Mouse (Mus musculus): ENCODE results near the gene Rab4b. TPM values are rescaled to one million over a fixed set of nuclear protein-coding genes. Genes with fewer than 3 reads are reported as not detected.

Gene Rab4b
- total RNA-seq, 2 experiments from 2014 or later = 6.0 to 6.1 TPM

Small RNAs within 50 kb of the gene (microRNA-seq; reads per million reads assigned to microRNA genes)
- 1.7 reads per million for gene Mir1191
- not detected for gene Mir3101

Other genes with a start within 250 kb of the Rab4b start
- gene Cyp2a22, start 239.5 kb downstream of the Rab4b start, total RNA-seq (2021) = not detected
- under 1 TPM; 0.09 to 0.26 TPM for gene Cyp2a12, start 149.8 kb downstream of the Rab4b start, total RNA-seq (2021)
- gene Cyp2f2, start 59.0 kb downstream of the Rab4b start, total RNA-seq (2021) = 1 to 10 TPM; 1.5 to 1.9 TPM
- gene Cyp2t4, start 25.2 kb downstream of the Rab4b start, total RNA-seq (2021) = not detected
- gene Egln2, start 12.1 kb downstream of the Rab4b start, total RNA-seq (2021) = 100 to 1,000 TPM; 107 to 108 TPM
- gene Gm21983, start 2.2 kb upstream of the Rab4b start, total RNA-seq (2021) = under 1 TPM in 1 of 2 experiments, not detected in 1; 0.21 TPM
- gene Mia, start 2.3 kb upstream of the Rab4b start, total RNA-seq (2021) = not detected
- 10 to 100 TPM; 14.3 to 14.6 TPM for gene BC024978, start 16.9 kb upstream of the Rab4b start, total RNA-seq (2021)
- gene Snrpa, start 17.4 kb upstream of the Rab4b start, total RNA-seq (2021) = 10 to 100 TPM; 27.5 to 33.0 TPM
- gene Itpkc, start 49.8 kb upstream of the Rab4b start, total RNA-seq (2021) = 1 to 10 TPM; 3.8 to 4.2 TPM
- gene Coq8b, start 54.1 kb upstream of the Rab4b start, total RNA-seq (2021) = 1 to 10 TPM; 2.6 to 2.9 TPM
- gene Numbl, start 79.5 kb upstream of the Rab4b start, total RNA-seq (2021) = 1 to 10 TPM; 2.2 to 2.8 TPM
- gene Ltbp4, start 158.8 kb upstream of the Rab4b start, total RNA-seq (2021) = 10 to 100 TPM; 55.8 to 66.9 TPM
- 1 to 10 TPM; 2.2 to 3.0 TPM for gene Shkbp1, start 177.1 kb upstream of the Rab4b start, total RNA-seq (2021)
- gene Gm20479, start 178.5 kb upstream of the Rab4b start, total RNA-seq (2021) = under 1 TPM in 1 of 2 experiments, not detected in 1; 0.57 TPM

All from gastrocnemius, adult 18-20 months (tissue).